Mouse (Mus musculus) heart, postnatal 36 days (tissue): ENCODE measurements at regions not wholly inside any gene's neighbourhood (a gene's known extent, or its start where the extent isn't known, plus 50 kb on each side); places are given as distances from the start of the nearest gene placed in this dataset.
"Not testable (repeated sequence)": the region's sequence is repeated elsewhere in the genome, so short reads cannot be mapped to it uniquely, and the experiment has no call there.

ENCODE experiments used
- DNase-seq, 2 experiments: peaks; one replicate each; pipeline ENCODE4 v3.0.0; 2021 to 2022
- intact Hi-C: fragments of 180-260 bp; cut with DNase I; formaldehyde crosslinking; loops from one replicate; pipeline ENCODE4 v1.15.1; 2025

- no peak for DNase-seq
- intact Hi-C loops: no loop called here
These were observed 161.3 kb upstream of the Castor2 start for GRCm38 (mm10) chr5:133937967-133938918.

GRCm38 (mm10) chr5:133935451-133935850 lies 164.1 kb upstream of the Castor2 start:
- no peak for DNase-seq
- intact Hi-C loops: no loop called here

- no peak for DNase-seq
- intact Hi-C loops: no loop called here
These were observed 164.5 kb upstream of the Castor2 start for GRCm38 (mm10) chr5:133935006-133935405.

GRCm38 (mm10) chr5:133930101-133930500 lies 169.4 kb upstream of the Castor2 start:
- DNase-seq: no peak
- intact Hi-C loops: no loop called here

GRCm38 (mm10) chr5:133927054-133927453 lies 172.5 kb upstream of the Castor2 start:
- intact Hi-C loops: no loop called here
- no peak for DNase-seq

- no peak for DNase-seq
- intact Hi-C loops: no loop called here
These were observed 174.2 kb upstream of the Castor2 start for GRCm38 (mm10) chr5:133925184-133925900.

- intact Hi-C loops: no loop called here
- no peak for DNase-seq
These were observed 177.3 kb upstream of the Castor2 start for GRCm38 (mm10) chr5:133922181-133922580.

- intact Hi-C loops: no loop called here
- DNase-seq: no peak
These were observed 183.6 kb upstream of the Castor2 start for GRCm38 (mm10) chr5:133915734-133916550.

- intact Hi-C loops: no loop called here
- no peak for DNase-seq
These were observed 192.1 kb upstream of the Castor2 start for GRCm38 (mm10) chr5:133907442-133907841.

GRCm38 (mm10) chr5:133898025-133898598 lies 201.4 kb upstream of the Castor2 start:
- no peak for DNase-seq
- intact Hi-C loops: no loop called here

GRCm38 (mm10) chr5:133890728-133891127 lies 208.8 kb upstream of the Castor2 start:
- intact Hi-C loops: no loop called here
- DNase-seq: no peak

- intact Hi-C loops: no loop called here
These were observed 209.7 kb upstream of the Castor2 start for GRCm38 (mm10) chr5:133889841-133890240.

GRCm38 (mm10) chr5:133885507-133885906 lies 214.0 kb upstream of the Castor2 start:
- intact Hi-C loops: no loop called here
- DNase-seq: no peak

More at GRCm38 (mm10) chr5:133889841-133890240, 209.7 kb upstream of the Castor2 start:
- DNase-seq: no peak

GRCm38 (mm10) chr5:133885016-133885415 lies 214.5 kb upstream of the Castor2 start:
- intact Hi-C loops: no loop called here
- DNase-seq: peak; percentile 8 to 14

GRCm38 (mm10) chr5:133884593-133884992 lies 214.9 kb upstream of the Castor2 start:
- intact Hi-C loops: no loop called here

GRCm38 (mm10) chr5:133844483-133844882 lies 255.0 kb upstream of the Castor2 start:
- DNase-seq: no peak
- intact Hi-C loops: no loop called here

More at GRCm38 (mm10) chr5:133884593-133884992, 214.9 kb upstream of the Castor2 start:
- DNase-seq: no peak

GRCm38 (mm10) chr5:133842059-133842706 lies 257.3 kb upstream of the Castor2 start:
- intact Hi-C loops, DNase-seq: not testable (repeated sequence)

GRCm38 (mm10) chr5:133838286-133838685 lies 261.2 kb upstream of the Castor2 start:
- intact Hi-C loops: no loop called here
- no peak for DNase-seq

GRCm38 (mm10) chr5:133833217-133833616 lies 266.3 kb upstream of the Castor2 start:
- intact Hi-C loops: no loop called here
- DNase-seq: no peak

- no peak for DNase-seq
- intact Hi-C loops: no loop called here
These were observed 271.3 kb upstream of the Castor2 start for GRCm38 (mm10) chr5:133828226-133828625.
